Mouse (Mus musculus): Measurements from ENCODE around the gene Mrpl43. TPM values are rescaled to one million over a fixed set of nuclear protein-coding genes. Genes with fewer than 3 reads are reported as not detected.

Gene Mrpl43
- polyA plus RNA-seq, 1 experiment = 32.5 TPM

GRCm38 (mm10) chr19:45014981-45015402 is 8.8 kb upstream of the Mrpl43 start:
- Histone ChIP-seq H3K9ac (ENCODE audit: low read depth, poor library complexity, severe bottlenecking) (peak overlapping the region; percentile 86), H3K4me3 (ENCODE audit: low read depth, low read length) (peak overlapping the region; percentile 83), H3K27ac (ENCODE audit: insufficient read depth, low read length) (peak overlapping the region; percentile 60), H3K36me3 (ENCODE audit: control insufficient read depth, insufficient read depth, low read length, poor library complexity, severe bottlenecking) (peaks cover 20% of the 10 kb centered on the region), H3K9me3 (replicated peaks; ENCODE audit: control insufficient read depth, insufficient read depth, low read length, poor library complexity, severe bottlenecking) (no peaks in the 10 kb centered on the region), H3K4me1 (ENCODE audit: control insufficient read depth, insufficient read depth, low read length) (peaks cover 7% of the 10 kb centered on the region), H3K27me3 (ENCODE audit: control insufficient read depth, insufficient read depth, low read length, poor library complexity, severe bottlenecking) (no peaks in the 10 kb centered on the region)
- TF ChIP-seq CTCF (IDR thresholded peaks at IDR 0.05; ENCODE audit: low read depth, low read length) (no peak), POLR2A (IDR thresholded peaks at IDR 0.05; ENCODE audit: insufficient read depth, low read length) (no peak), EP300 (IDR thresholded peaks at IDR 0.05; ENCODE audit: insufficient read depth, low read depth, low read length) (no peak)

- Histone ChIP-seq H3K27me3 (ENCODE audit: control insufficient read depth, insufficient read depth, low read length, poor library complexity, severe bottlenecking) (no peaks in the 10 kb centered on the region), H3K27ac (ENCODE audit: insufficient read depth, low read length) (peak within 1 kb of the TSS; percentile 60), H3K4me1 (ENCODE audit: control insufficient read depth, insufficient read depth, low read length) (peaks cover 7% of the 10 kb centered on the region), H3K9ac (ENCODE audit: low read depth, poor library complexity, severe bottlenecking) (peak within 1 kb of the TSS; percentile 86), H3K36me3 (ENCODE audit: control insufficient read depth, insufficient read depth, low read length, poor library complexity, severe bottlenecking) (peaks cover 23% of the 10 kb centered on the region), H3K4me3 (ENCODE audit: low read depth, low read length) (peak within 1 kb of the TSS; percentile 83), H3K9me3 (replicated peaks; ENCODE audit: control insufficient read depth, insufficient read depth, low read length, poor library complexity, severe bottlenecking) (no peaks in the 10 kb centered on the region)
- TF ChIP-seq POLR2A (IDR thresholded peaks at IDR 0.05; ENCODE audit: insufficient read depth, low read length) = no peak
Observed at GRCm38 (mm10) chr19:45014335-45014971, 8.2 kb upstream of the Mrpl43 start, which contains the start of gene Lzts2. Gene Lzts2 (plus strand): TSS chr19:45014414.

- Histone ChIP-seq H3K27ac (ENCODE audit: insufficient read depth, low read length) (peak overlapping the region; percentile 60), H3K4me3 (ENCODE audit: low read depth, low read length) (no peak overlapping the region), H3K9me3 (replicated peaks; ENCODE audit: control insufficient read depth, insufficient read depth, low read length, poor library complexity, severe bottlenecking) (no peaks in the 10 kb centered on the region), H3K36me3 (ENCODE audit: control insufficient read depth, insufficient read depth, low read length, poor library complexity, severe bottlenecking) (peaks cover 29% of the 10 kb centered on the region), H3K9ac (ENCODE audit: low read depth, poor library complexity, severe bottlenecking) (no peak overlapping the region), H3K4me1 (ENCODE audit: control insufficient read depth, insufficient read depth, low read length) (peaks cover 7% of the 10 kb centered on the region), H3K27me3 (ENCODE audit: control insufficient read depth, insufficient read depth, low read length, poor library complexity, severe bottlenecking) (no peaks in the 10 kb centered on the region)
- TF ChIP-seq EP300 (IDR thresholded peaks at IDR 0.05; ENCODE audit: insufficient read depth, low read depth, low read length) = no peak
- no peak for TF ChIP-seq CTCF (IDR thresholded peaks at IDR 0.05; ENCODE audit: low read depth, low read length)
- TF ChIP-seq POLR2A (IDR thresholded peaks at IDR 0.05; ENCODE audit: insufficient read depth, low read length) = no peak
Observed at GRCm38 (mm10) chr19:45013581-45014225, 7.5 kb upstream of the Mrpl43 start.

- H3K9ac ChIP-seq (ENCODE audit: low read depth, poor library complexity, severe bottlenecking) = no peak overlapping the region
- H3K4me3 ChIP-seq (ENCODE audit: low read depth, low read length) = no peak overlapping the region
- peaks cover 35% of the 10 kb centered on the region for H3K36me3 ChIP-seq (ENCODE audit: control insufficient read depth, insufficient read depth, low read length, poor library complexity, severe bottlenecking)
- peak; percentile 11 for TF ChIP-seq CTCF (IDR thresholded peaks at IDR 0.05; ENCODE audit: low read depth, low read length)
- TF ChIP-seq POLR2A (IDR thresholded peaks at IDR 0.05; ENCODE audit: insufficient read depth, low read length) = no peak
- no peak overlapping the region for H3K27ac ChIP-seq (ENCODE audit: insufficient read depth, low read length)
- peaks cover 8% of the 10 kb centered on the region for H3K4me1 ChIP-seq (ENCODE audit: control insufficient read depth, insufficient read depth, low read length)
- no peaks in the 10 kb centered on the region for H3K9me3 ChIP-seq (replicated peaks; ENCODE audit: control insufficient read depth, insufficient read depth, low read length, poor library complexity, severe bottlenecking)
- no peaks in the 10 kb centered on the region for H3K27me3 ChIP-seq (ENCODE audit: control insufficient read depth, insufficient read depth, low read length, poor library complexity, severe bottlenecking)
Observed at GRCm38 (mm10) chr19:45012636-45013035, 6.4 kb upstream of the Mrpl43 start.

GRCm38 (mm10) chr19:45012219-45012618 is 6.0 kb upstream of the Mrpl43 start:
- Histone ChIP-seq H3K9ac (ENCODE audit: low read depth, poor library complexity, severe bottlenecking) (no peak overlapping the region), H3K27ac (ENCODE audit: insufficient read depth, low read length) (no peak overlapping the region), H3K36me3 (ENCODE audit: control insufficient read depth, insufficient read depth, low read length, poor library complexity, severe bottlenecking) (peaks cover 35% of the 10 kb centered on the region)

GRCm38 (mm10) chr19:45010646-45011045 is 4.4 kb upstream of the Mrpl43 start:
- H3K4me1 ChIP-seq (ENCODE audit: control insufficient read depth, insufficient read depth, low read length) = peaks cover 11% of the 10 kb centered on the region
- TF ChIP-seq EP300 (IDR thresholded peaks at IDR 0.05; ENCODE audit: insufficient read depth, low read depth, low read length) (no peak), POLR2A (IDR thresholded peaks at IDR 0.05; ENCODE audit: insufficient read depth, low read length) (no peak), CTCF (IDR thresholded peaks at IDR 0.05; ENCODE audit: low read depth, low read length) (no peak)
- no peak overlapping the region for H3K4me3 ChIP-seq (ENCODE audit: low read depth, low read length)
- no peak overlapping the region for H3K9ac ChIP-seq (ENCODE audit: low read depth, poor library complexity, severe bottlenecking)
- H3K36me3 ChIP-seq (ENCODE audit: control insufficient read depth, insufficient read depth, low read length, poor library complexity, severe bottlenecking) = peaks cover 35% of the 10 kb centered on the region
- H3K27ac ChIP-seq (ENCODE audit: insufficient read depth, low read length) = no peak overlapping the region
- no peaks in the 10 kb centered on the region for H3K27me3 ChIP-seq (ENCODE audit: control insufficient read depth, insufficient read depth, low read length, poor library complexity, severe bottlenecking)
- H3K9me3 ChIP-seq (replicated peaks; ENCODE audit: control insufficient read depth, insufficient read depth, low read length, poor library complexity, severe bottlenecking) = no peaks in the 10 kb centered on the region

More at GRCm38 (mm10) chr19:45012219-45012618, 6.0 kb upstream of the Mrpl43 start:
- no peaks in the 10 kb centered on the region for H3K9me3 ChIP-seq (replicated peaks; ENCODE audit: control insufficient read depth, insufficient read depth, low read length, poor library complexity, severe bottlenecking)
- H3K4me1 ChIP-seq (ENCODE audit: control insufficient read depth, insufficient read depth, low read length) = peaks cover 11% of the 10 kb centered on the region
- TF ChIP-seq CTCF (IDR thresholded peaks at IDR 0.05; ENCODE audit: low read depth, low read length) = no peak
- no peaks in the 10 kb centered on the region for H3K27me3 ChIP-seq (ENCODE audit: control insufficient read depth, insufficient read depth, low read length, poor library complexity, severe bottlenecking)
- H3K4me3 ChIP-seq (ENCODE audit: low read depth, low read length) = no peak overlapping the region
